Mouse (Mus musculus) neural tube, embryonic 14.5 days (tissue): ENCODE data around the gene Ttc33. TPM values are rescaled to one million over a fixed set of nuclear protein-coding genes. Genes with fewer than 3 reads are reported as not detected.
A peak's percentile ranks its signal among the peaks of the same experiment; 100 is the strongest.

Experiments
- ATAC-seq: fragments of 200-750 bp; cut with Nextera tagmentation; 2 replicates; pipeline ENCODE4 v1.8.0; 2017; ENCODE audit warnings: low read depth, mild to moderate bottlenecking, moderate TSS enrichment, moderate library complexity
- H3K27ac ChIP-seq: fragments of 300-500 bp; sonication (generic); 2 replicates; pipeline ENCODE4 v1.5.1; 2014; ENCODE audit warnings: low read depth, mild to moderate bottlenecking, control low read depth, low read length, moderate library complexity, mixed read lengths
- H3K27me3 ChIP-seq: fragments of 300-500 bp; sonication (generic); 2 replicates; pipeline ENCODE4 v1.6.1; 2014; ENCODE audit warnings: low read length; ENCODE audit not compliant: control insufficient read depth, insufficient read depth
- H3K36me3 ChIP-seq: fragments of 300-500 bp; sonication (generic); 2 replicates; pipeline ENCODE4 v1.6.1; 2014; ENCODE audit warnings: low read length, mixed read lengths; ENCODE audit not compliant: control insufficient read depth, insufficient read depth
- H3K4me1 ChIP-seq: fragments of 300-500 bp; sonication (generic); 2 replicates; pipeline ENCODE4 v1.6.1; 2014; ENCODE audit warnings: low read length; ENCODE audit not compliant: control insufficient read depth, insufficient read depth
- H3K4me2 ChIP-seq: fragments of 300-500 bp; sonication (generic); 2 replicates; pipeline ENCODE4 v1.6.1; 2014; ENCODE audit warnings: mild to moderate bottlenecking, low read depth, low read length, control low read depth
- H3K4me3 ChIP-seq: fragments of 300-500 bp; sonication (generic); 2 replicates; pipeline ENCODE4 v1.5.1; 2014; ENCODE audit warnings: low read depth, low read length, control low read depth, mixed read lengths
- H3K9ac ChIP-seq: fragments of 300-500 bp; sonication (generic); replicated peaks from 2 replicates; pipeline ENCODE4 v1.6.1; 2014; ENCODE audit warnings: low read depth, mild to moderate bottlenecking, control low read depth, low read length, mixed read lengths
- H3K9me3 ChIP-seq: fragments of 300-500 bp; sonication (generic); 2 replicates; pipeline ENCODE4 v1.6.1; 2016; ENCODE audit warnings: low read length; ENCODE audit not compliant: control insufficient read depth
- WGBS: fragments of 180-500 bp; shearing (Covaris S2); extraction: QIAGEN DNeasy Blood & Tissue Kit; methylation state at CpG from one replicate; pipeline ENCODE4 v1.1.7; 2014; 5-methylcytosine and 5-hydroxymethylcytosine counted together
- polyA plus RNA-seq: library from polyadenylated mRNA; unstranded; fragments of >200 nt; fragmentation: Nextera tagmentation; extraction: Ambion mirVana; gene quantifications from 2 replicates; pipeline ENCODE4 v1.2.1, GENCODE M21; 2014

The Ttc33 gene
- polyA plus RNA-seq, 1 experiment from 2014 or later, result 63.3 TPM

DNA sequence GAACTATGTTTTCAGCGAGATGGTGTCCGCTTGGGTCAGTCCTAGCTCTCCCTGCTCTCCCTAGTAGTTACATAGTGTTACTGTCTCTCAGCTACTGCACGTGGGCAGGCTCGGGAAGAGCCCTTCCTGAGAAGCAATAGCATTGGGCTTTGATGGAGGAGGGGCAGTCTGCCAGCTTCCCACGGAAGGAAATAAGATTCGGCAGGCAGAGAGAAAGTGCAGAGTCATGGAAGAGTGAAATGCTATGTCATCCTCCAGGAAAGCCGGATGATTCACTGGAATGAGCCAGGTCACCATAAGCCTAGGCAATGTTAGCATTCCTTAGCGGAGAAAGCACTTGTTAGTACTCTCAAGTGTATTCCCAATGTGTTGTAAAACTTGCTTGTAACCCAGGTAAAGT, 50.2 kb downstream of the Ttc33 start:
- 38% methylated on average over 8 of the region's 8 CpGs for WGBS
- no peak overlapping the region for H3K4me2 ChIP-seq
- no peak overlapping the region for H3K9ac ChIP-seq

DNA sequence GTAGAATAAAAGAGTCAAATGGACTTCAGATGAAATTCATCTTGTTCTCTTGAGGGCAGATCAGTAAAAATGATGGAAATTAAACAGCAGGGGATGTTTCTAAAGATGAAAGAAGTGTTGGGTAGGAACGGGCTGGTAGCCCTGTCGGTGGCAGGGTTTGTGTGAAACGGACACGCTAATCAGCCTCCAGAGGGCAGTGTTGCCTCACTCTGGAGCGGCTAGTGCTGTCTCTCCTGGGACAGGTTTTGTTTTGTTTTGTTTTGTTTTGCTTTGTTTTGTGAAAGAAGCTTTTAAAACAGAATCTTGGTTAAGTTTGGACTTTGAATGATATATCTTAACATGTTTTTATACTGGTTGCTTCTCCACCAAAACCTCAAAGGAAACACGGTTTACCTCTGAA, 51.2 kb downstream of the Ttc33 start:
- Histone ChIP-seq H3K9ac (no peak overlapping the region), H3K4me3 (no peak overlapping the region), H3K36me3 (no peaks in the 10 kb centered on the region), H3K27me3 (0 out of 2 replicates have a peak, but pooled peaks cover 3% of the 10 kb centered on the region), H3K9me3 (no peaks in the 10 kb centered on the region), H3K27ac (no peak overlapping the region), H3K4me2 (no peak overlapping the region), H3K4me1 (no peaks in the 10 kb centered on the region)
- 14% methylated on average over 6 of the region's 6 CpGs for WGBS
- peak; percentile 79 for ATAC-seq

More for the DNA sequence above, 50.2 kb downstream of the Ttc33 start:
- no peak overlapping the region for H3K4me3 ChIP-seq
- no peak overlapping the region for H3K27ac ChIP-seq
- no peaks in the 10 kb centered on the region for H3K4me1 ChIP-seq
- no peak for ATAC-seq
- 0 out of 2 replicates have a peak, but pooled peaks cover 3% of the 10 kb centered on the region for H3K27me3 ChIP-seq
- no peaks in the 10 kb centered on the region for H3K9me3 ChIP-seq
- H3K36me3 ChIP-seq, result no peaks in the 10 kb centered on the region

DNA sequence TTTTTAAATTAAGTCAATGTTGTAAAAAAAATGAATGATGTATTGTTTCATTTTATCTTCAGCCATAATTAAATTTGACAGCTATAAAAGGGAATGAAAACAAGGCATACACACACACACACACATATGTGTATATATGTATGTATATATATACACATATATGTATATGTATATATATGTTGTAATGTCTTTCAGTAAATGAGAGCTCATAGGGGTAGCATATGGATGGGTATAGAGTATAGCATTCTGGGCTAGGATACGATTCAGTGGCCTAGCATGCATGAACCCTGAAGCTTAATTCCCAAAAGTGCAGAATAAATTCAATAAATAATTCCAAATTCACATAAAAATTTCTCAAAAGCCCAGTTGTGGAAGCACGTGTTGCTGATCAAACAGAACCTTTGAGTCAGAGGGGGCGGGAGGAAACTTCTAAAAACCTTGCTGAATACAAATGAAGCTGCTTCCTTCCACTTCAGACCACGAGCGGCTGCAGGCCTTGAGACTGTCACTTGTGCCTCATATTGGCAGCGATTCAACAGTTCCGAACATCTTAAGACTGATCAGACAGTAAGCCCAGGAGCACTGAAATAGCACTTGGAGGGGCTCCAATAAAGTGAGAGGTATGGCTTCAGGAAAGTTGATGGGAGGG, 51.8 kb downstream of the Ttc33 start:
- Histone ChIP-seq H3K4me2 (no peak overlapping the region; the same call in 1 of the 2 replicates), H3K36me3 (no peaks in the 10 kb centered on the region), H3K4me1 (peaks cover under 1% of the 10 kb centered on the region; the same call in 1 of the 2 replicates), H3K9me3 (no peaks in the 10 kb centered on the region), H3K27me3 (0 out of 2 replicates have a peak, but pooled peaks cover 3% of the 10 kb centered on the region), H3K9ac (no peak overlapping the region), H3K4me3 (no peak overlapping the region), H3K27ac (no peak overlapping the region)
- ATAC-seq, result peak; percentile 51; the same call in 1 of the 2 replicates
- 64% methylated on average over 7 of the region's 7 CpGs for WGBS

DNA sequence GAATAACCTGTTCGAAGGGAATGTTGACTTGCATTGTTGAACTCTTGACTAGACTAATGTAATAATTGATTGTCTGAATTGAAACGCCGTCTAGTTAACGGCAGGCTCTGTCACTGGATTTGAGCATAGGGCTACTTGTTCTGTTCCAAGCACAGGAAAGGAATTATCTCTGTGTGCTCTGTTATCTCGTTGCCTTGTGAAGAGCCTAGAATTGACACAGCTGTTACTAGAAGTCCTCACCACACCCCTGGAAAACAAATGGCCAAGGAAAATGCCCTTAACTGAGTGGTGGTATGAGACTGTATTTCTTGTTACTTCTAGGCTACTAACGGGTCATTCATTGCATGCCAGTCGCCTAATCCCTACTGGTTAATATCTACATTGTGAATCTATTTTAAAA, 52.7 kb downstream of the Ttc33 start:
- ATAC-seq, result no peak
- Histone ChIP-seq H3K27ac (no peak overlapping the region), H3K36me3 (no peaks in the 10 kb centered on the region), H3K4me1 (peaks cover 9% of the 10 kb centered on the region; the same call in 1 of the 2 replicates), H3K4me2 (no peak overlapping the region), H3K4me3 (no peak overlapping the region), H3K9ac (no peak overlapping the region), H3K27me3 (0 out of 2 replicates have a peak, but pooled peaks cover 6% of the 10 kb centered on the region), H3K9me3 (no peaks in the 10 kb centered on the region)
- WGBS, result 85% methylated on average over 7 of the region's 7 CpGs

- Histone ChIP-seq H3K9ac (no peak overlapping the region), H3K4me2 (no peak overlapping the region), H3K27me3 (peaks cover 7% of the 10 kb centered on the region; the same call in 1 of the 2 replicates), H3K4me1 (peaks cover 10% of the 10 kb centered on the region; the same call in 1 of the 2 replicates), H3K9me3 (no peaks in the 10 kb centered on the region), H3K4me3 (no peak overlapping the region), H3K36me3 (no peaks in the 10 kb centered on the region), H3K27ac (no peak overlapping the region)
- no peak for ATAC-seq
- 87% methylated on average over 4 of the region's 4 CpGs for WGBS
Measured at GRCm38 (mm10) chr15:5238553-5238952, 53.2 kb downstream of the Ttc33 start.

GRCm38 (mm10) chr15:5239361-5239760, 54.0 kb downstream of the Ttc33 start:
- no peak overlapping the region for H3K9ac ChIP-seq
- no peaks in the 10 kb centered on the region for H3K9me3 ChIP-seq
- no peaks in the 10 kb centered on the region for H3K36me3 ChIP-seq
- no peak overlapping the region for H3K4me3 ChIP-seq
- WGBS, result 62% methylated on average over 4 of the region's 4 CpGs
- H3K4me1 ChIP-seq, result peaks cover 15% of the 10 kb centered on the region
- ATAC-seq, result no peak
- H3K27ac ChIP-seq, result no peak overlapping the region
- peaks cover 13% of the 10 kb centered on the region for H3K27me3 ChIP-seq
- no peak overlapping the region for H3K4me2 ChIP-seq

DNA sequence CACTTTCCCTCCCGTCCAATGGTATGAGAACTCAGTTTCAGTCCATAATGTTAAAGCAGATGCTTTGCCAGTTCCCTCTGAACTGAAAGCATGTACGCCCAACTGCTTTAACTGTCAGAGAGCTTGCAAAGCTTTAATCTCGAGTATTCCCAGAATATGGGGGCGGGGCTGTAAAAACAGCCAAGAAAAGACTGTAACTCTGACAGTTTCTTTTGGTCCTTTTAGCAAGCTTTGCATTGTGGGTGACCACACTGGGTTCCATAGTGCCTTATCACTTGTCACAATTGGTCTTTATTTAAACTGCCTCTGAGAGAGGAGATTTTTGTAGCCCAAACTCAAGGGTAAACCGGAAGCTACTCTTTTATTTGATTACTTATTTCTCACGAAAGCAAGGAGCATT, 54.6 kb downstream of the Ttc33 start:
- WGBS, result 73% methylated on average over 6 of the region's 6 CpGs
- Histone ChIP-seq H3K27me3 (peaks cover 13% of the 10 kb centered on the region), H3K4me3 (no peak overlapping the region), H3K4me2 (peak overlapping the region; percentile 24; the same call in 1 of the 2 replicates), H3K27ac (no peak overlapping the region), H3K9me3 (no peaks in the 10 kb centered on the region), H3K4me1 (peaks cover 20% of the 10 kb centered on the region), H3K9ac (no peak overlapping the region), H3K36me3 (no peaks in the 10 kb centered on the region)
- ATAC-seq, result no peak

- H3K4me2 ChIP-seq, result peak overlapping the region; percentile 24; the same call in 1 of the 2 replicates
- 53% methylated on average over 6 of the region's 6 CpGs for WGBS
- no peaks in the 10 kb centered on the region for H3K9me3 ChIP-seq
- H3K36me3 ChIP-seq, result no peaks in the 10 kb centered on the region
- H3K27ac ChIP-seq, result no peak overlapping the region
- no peak for ATAC-seq
- H3K27me3 ChIP-seq, result peaks cover 13% of the 10 kb centered on the region
- H3K9ac ChIP-seq, result no peak overlapping the region
- no peak overlapping the region; the same call in 1 of the 2 replicates for H3K4me3 ChIP-seq
- peaks cover 20% of the 10 kb centered on the region for H3K4me1 ChIP-seq
Measured at GRCm38 (mm10) chr15:5240360-5240759, 55.0 kb downstream of the Ttc33 start.
